Mouse (Mus musculus) CD4-positive, CD25-positive, alpha-beta regulatory T cell, adult 9 weeks (primary cell): ENCODE results near the gene Olfr1315-ps1. TPM values are rescaled to one million over a fixed set of nuclear protein-coding genes. Genes with fewer than 3 reads are reported as not detected.

ENCODE experiments used
- polyA plus RNA-seq: library from polyadenylated mRNA; unstranded; fragments of 100-300 nt; shearing (Covaris generic); gene quantifications from one replicate; pipeline ENCODE4 v1.2.1, GENCODE M21; 2017

The Olfr1315-ps1 gene
- polyA plus RNA-seq, result not detected

DNA sequence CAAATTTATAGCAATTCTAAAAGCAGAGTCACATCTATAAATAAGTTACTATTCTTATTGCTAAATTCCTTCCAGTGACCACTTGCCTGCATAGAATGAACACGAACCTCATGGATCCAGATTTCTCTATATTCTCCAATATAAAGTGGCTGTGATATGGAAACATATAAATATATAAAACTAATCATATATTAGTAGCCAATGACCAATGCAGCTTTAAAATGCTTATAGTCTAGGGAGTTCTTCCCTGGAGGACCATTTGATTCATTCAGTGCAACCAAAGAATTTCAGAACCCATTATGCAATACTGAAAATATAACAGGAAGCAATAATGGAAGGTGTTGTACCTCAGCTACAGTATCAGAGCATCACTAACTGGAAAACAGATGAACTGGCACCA is at the start of gene Olfr1315-ps1:
Gene Olfr1315-ps1 (minus strand): TSS at position 101 of the 400 bp plus-strand sequence.

DNA sequence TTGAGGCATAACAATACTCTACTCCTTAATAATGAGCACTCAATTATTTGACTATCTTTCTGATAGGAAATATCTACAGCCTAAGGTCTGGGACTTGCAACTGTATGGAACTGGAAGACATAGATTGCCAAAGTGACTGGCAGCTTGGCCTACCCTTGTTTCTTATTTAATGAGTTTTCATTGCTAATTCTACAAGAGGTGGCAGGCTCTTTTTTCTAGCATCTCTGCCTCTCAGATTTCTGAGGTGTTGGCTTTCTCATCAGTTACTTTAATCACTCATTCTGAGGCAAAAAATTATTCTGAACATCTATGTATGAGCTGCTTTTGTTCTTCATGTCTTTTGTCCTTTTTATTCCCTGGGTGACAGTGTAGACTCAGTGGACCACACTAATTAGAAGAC is 38.7 kb upstream of the Olfr1315-ps1 start, which contains the start of gene Olfr1318:
Gene Olfr1318 (plus strand): TSS at position 301 of the 400 bp plus-strand sequence.

DNA sequence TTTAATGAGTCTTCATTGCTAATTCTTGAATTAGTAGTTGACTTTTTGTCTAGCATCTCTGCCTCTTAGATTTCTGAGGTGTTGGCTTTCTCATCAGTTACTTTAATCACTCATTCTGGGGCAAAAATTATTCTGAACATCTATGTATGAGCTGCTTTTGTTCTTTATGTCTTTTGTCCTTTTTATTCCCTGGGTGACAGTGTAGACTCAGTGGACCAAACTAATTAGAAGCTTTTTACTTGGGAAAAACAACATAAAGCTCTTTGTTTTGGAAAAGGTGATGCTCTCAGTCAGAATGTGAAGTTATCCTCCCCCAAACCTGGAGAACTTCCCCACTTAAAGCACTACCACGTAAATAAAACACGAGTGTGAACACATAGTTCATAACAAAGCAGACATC is 24.8 kb upstream of the Olfr1315-ps1 start, which contains the start of gene Olfr1317:
Gene Olfr1317 (plus strand): TSS at position 301 of the 400 bp plus-strand sequence.

DNA sequence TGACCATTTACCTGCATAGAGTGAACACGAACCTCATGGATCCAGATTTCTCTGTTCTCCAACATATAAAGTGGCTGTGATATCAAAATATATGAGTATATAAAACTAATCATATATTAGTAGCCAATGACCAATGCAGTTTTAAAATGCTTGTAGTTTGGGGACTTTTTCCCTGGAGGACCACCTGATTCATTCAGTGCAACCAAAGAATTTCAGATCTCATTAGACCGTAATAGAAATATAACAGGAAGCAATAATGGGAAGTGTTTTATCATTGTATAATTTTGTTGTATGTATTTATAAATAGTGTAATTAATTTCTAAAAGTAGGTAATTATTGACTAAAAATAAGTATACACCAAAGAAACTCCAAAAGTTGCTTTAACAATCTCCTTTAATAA is 19.6 kb upstream of the Olfr1315-ps1 start, which contains the start of gene Olfr1316:
Gene Olfr1316 (minus strand): TSS at position 101 of the 400 bp plus-strand sequence.

DNA sequence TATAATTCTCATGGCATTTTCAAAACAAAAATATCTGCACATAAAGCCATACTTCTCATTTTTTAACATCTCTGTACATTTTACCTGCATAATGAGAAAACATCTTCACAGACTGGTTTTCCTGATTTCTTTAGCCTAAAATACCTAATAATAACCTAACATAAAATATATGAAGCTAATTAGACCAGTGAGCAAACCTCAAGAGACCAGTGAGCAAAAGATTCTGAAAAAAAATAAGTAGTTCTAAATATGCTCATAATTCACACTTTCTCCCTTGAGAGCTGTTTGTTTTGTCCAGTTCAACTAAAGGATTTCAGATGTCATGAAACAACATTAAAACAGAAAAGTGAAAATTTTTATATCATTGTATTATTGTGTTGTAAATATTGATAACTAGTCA is 18.6 kb downstream of the Olfr1315-ps1 start, which contains the start of gene Olfr1314:
Gene Olfr1314 (minus strand): TSS at position 101 of the 400 bp plus-strand sequence.

DNA sequence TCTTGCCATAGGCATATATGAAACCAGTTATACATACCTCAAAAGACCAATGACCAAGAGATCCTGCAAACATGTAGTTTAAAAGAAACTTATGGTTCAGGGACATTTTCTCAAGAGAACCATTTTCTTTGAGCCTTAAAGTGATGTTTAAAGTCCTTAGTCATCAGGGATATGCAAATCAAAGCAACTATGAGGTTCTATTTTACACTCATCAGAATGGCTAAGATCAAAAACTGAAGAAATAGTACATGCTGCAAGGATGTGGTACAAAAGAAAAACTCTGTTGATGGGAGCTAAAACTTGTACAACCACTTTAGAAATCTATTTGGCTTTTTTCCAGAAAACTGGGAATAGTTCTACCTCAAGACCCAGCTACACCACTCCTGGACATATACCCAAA is 37.5 kb downstream of the Olfr1315-ps1 start, which contains the start of gene Olfr1313:
Gene Olfr1313 (minus strand): TSS at position 101 of the 400 bp plus-strand sequence.

Other genes with a start within 250 kb of the Olfr1315-ps1 start
- gene Olfr1305, start 238.3 kb downstream of the Olfr1315-ps1 start, polyA plus RNA-seq, result not detected
- gene Olfr1306, start 199.2 kb downstream of the Olfr1315-ps1 start, polyA plus RNA-seq, result not detected
- gene Olfr1307, start 166.0 kb downstream of the Olfr1315-ps1 start, polyA plus RNA-seq, result 0.06 TPM
- gene Olfr1308, start 150.5 kb downstream of the Olfr1315-ps1 start, polyA plus RNA-seq, result not detected
- gene Olfr1309, start 125.2 kb downstream of the Olfr1315-ps1 start, polyA plus RNA-seq, result not detected
- gene Olfr1310, start 102.7 kb downstream of the Olfr1315-ps1 start, polyA plus RNA-seq, result not detected
- not detected for gene Olfr1311, start 91.0 kb downstream of the Olfr1315-ps1 start, polyA plus RNA-seq
- gene Olfr1312, start 65.2 kb downstream of the Olfr1315-ps1 start, polyA plus RNA-seq, result 0.06 TPM
- gene Olfr1313, start 37.6 kb downstream of the Olfr1315-ps1 start, polyA plus RNA-seq, result not detected
- not detected for gene Olfr1314, start 18.7 kb downstream of the Olfr1315-ps1 start, polyA plus RNA-seq
- gene Olfr1316, start 19.5 kb upstream of the Olfr1315-ps1 start, polyA plus RNA-seq, result not detected
- gene Olfr1317, start 24.9 kb upstream of the Olfr1315-ps1 start, polyA plus RNA-seq, result not detected
- gene Olfr1318, start 38.8 kb upstream of the Olfr1315-ps1 start, polyA plus RNA-seq, result not detected
- 45.2 TPM for gene Lpcat4, start 124.0 kb upstream of the Olfr1315-ps1 start, polyA plus RNA-seq
- gene Nutm1, start 143.9 kb upstream of the Olfr1315-ps1 start, polyA plus RNA-seq, result not detected
- gene Nop10, start 146.5 kb upstream of the Olfr1315-ps1 start, polyA plus RNA-seq, result 184 TPM
- 82.9 TPM for gene Slc12a6, start 150.4 kb upstream of the Olfr1315-ps1 start, polyA plus RNA-seq
- not detected for gene Gm21985, start 150.9 kb upstream of the Olfr1315-ps1 start, polyA plus RNA-seq